ENCODE assay signal across 9 mouse cellular contexts in genomic region chr1:24869772-24870171, GRCm38 (mm10).
A peak's percentile ranks its signal among the peaks of the same experiment; 100 is the strongest.
DNase-seq lines count a peak whose midpoint lies in the region; ATAC-seq lines count a peak whose summit lies in the region.
"Had no signal": no experiment of that assay in that cellular context is flagged by ENCODE, and none has a peak within 500 bp of the region (broad histone marks: within the 10 kb centered on the region; RNA-seq: fewer than 3 reads in every experiment).

No protein-coding gene starts in this region.

- H3K9me3 ChIP-seq in hindbrain, embryonic 14.5 days (ENCODE audit: control insufficient read depth, low read length), result no peaks in the 10 kb centered on the region
- H3K9me3 ChIP-seq: lung, embryonic 15.5 days had no signal

- 35% methylated on average over 12 of the region's 12 CpGs for WGBS in hindbrain, embryonic 14.5 days

- intact Hi-C loops in left cerebral cortex, postnatal 4 days (cut with DNase I), result no loop called here

- peak overlapping the region; percentile 35 for H3K4me2 ChIP-seq in hindbrain, embryonic 14.5 days (replicated peaks)
- H3K4me2 ChIP-seq: lung, embryonic 15.5 days had no signal

- peak overlapping the region; percentile 32 for H3K27ac ChIP-seq in hindbrain, embryonic 14.5 days
- H3K27ac ChIP-seq: lung, embryonic 15.5 days had no signal

- peaks cover 3% of the 10 kb centered on the region; the same call in 1 of the 2 replicates for H3K4me1 ChIP-seq in hindbrain, embryonic 14.5 days (replicated peaks; ENCODE audit: control insufficient read depth, insufficient read depth, low read length)
- H3K4me1 ChIP-seq: lung, embryonic 15.5 days had no signal

- no peaks in the 10 kb centered on the region for H3K27me3 ChIP-seq in hindbrain, embryonic 14.5 days (ENCODE audit: control insufficient read depth, insufficient read depth, low read length)
- H3K27me3 ChIP-seq: lung, embryonic 15.5 days had no signal

- H3K4me3 ChIP-seq in hindbrain, embryonic 14.5 days (replicated peaks; ENCODE audit: low read length), result peak overlapping the region; percentile 19
- H3K4me3 ChIP-seq: lung, embryonic 15.5 days had no signal

- peak; percentile 86 for ATAC-seq in hindbrain, embryonic 14.5 days (ENCODE audit: low FRiP score)

- H3K9ac ChIP-seq in hindbrain, embryonic 14.5 days, result peak overlapping the region; percentile 44
- H3K9ac ChIP-seq: lung, embryonic 15.5 days had no signal

- no peaks in the 10 kb centered on the region for H3K36me3 ChIP-seq in hindbrain, embryonic 14.5 days (replicated peaks; ENCODE audit: control insufficient read depth, insufficient read depth)
- H3K36me3 ChIP-seq: lung, embryonic 15.5 days had no signal

- DNase-seq in MN1 (ENCODE audit: low spot score), result peak; percentile 20
- peak; percentile 71 for DNase-seq in cerebellum, adult 8-10 months
- DNase-seq in hindbrain, embryonic 14.5 days (ENCODE audit: low spot score), result peak; percentile 68
- peak; percentile 63 for DNase-seq in left cerebral cortex, postnatal 4 days
- no peak for DNase-seq in thymus, postnatal 0 days (ENCODE audit: low spot score)
- DNase-seq in adrenal gland, postnatal 14 days, result no peak
- no peak for DNase-seq in lung, postnatal 36 days
- DNase-seq in urinary bladder, postnatal 4 days (ENCODE audit: low spot score in 2 of 2), result no peak

Comparison
In these comparisons a context has a peak if more than half of its experiments do, and no peak if none do; other contexts are left out.
1. DNase-seq: peak in MN1 (single experiment), cerebellum, adult 8-10 months (single experiment), hindbrain, embryonic 14.5 days (single experiment) and left cerebral cortex, postnatal 4 days (single experiment); none in thymus, postnatal 0 days (single experiment), adrenal gland, postnatal 14 days (single experiment), lung, postnatal 36 days (single experiment) and urinary bladder, postnatal 4 days (0 of 2).